Comparison of ENCODE assay signal across 16 mouse cellular contexts in the genomic region with DNA sequence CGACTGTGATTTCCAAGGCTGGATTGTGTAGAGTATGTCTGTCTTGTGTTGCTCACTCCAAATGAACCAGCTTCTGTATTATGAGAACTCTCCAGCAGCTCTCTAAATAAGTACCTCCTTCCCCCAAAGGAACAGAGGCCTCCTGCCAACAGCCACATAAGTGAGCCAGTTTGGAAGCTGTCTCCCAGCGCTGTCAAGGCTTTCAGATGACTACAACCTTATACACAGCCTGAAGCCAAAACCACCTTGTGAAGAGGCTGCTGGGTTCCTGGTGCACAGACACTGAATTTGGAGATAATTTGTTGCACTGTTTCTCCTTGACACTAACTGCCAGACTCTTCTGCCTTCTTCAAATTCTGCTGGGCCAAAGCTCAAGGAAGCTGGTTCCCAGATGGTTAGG.
A peak's percentile ranks its signal among the peaks of the same experiment; 100 is the strongest.
DNase-seq lines count a peak whose midpoint lies in the region; ATAC-seq and TF ChIP-seq lines count a peak whose summit lies in the region.
"Had no signal": no experiment of that assay in that cellular context is flagged by ENCODE, and none has a peak within 500 bp of the region (broad histone marks: within the 10 kb centered on the region; RNA-seq: fewer than 3 reads in every experiment).

No protein-coding gene starts in this region.

- no peak for DNase-seq in frontal cortex, postnatal 14 days (ENCODE audit: low spot score in 2 of 2)
- DNase-seq in layer of hippocampus, adult 8-10 months (ENCODE audit: low spot score in 2 of 2) = peak; percentile 31 to 32
- DNase-seq in layer of hippocampus, postnatal 10 days (ENCODE audit: low spot score in 2 of 2) = no peak
- DNase-seq in brain, adult 2 months (ENCODE audit: low read depth, low spot score) = peak; percentile 77
- DNase-seq in brain, embryonic 14.5 days (ENCODE audit: low read depth) = peak; percentile 23
- no peak for DNase-seq in kidney, adult 11 months
- no peak for DNase-seq in retina, postnatal 1 day
- DNase-seq: adrenal gland, adult 2 months; cerebellum, postnatal 25 days; heart, postnatal 14 days; kidney, adult 8-10 months; kidney, postnatal 14 days; liver had no signal

- TF ChIP-seq CTCF in brain, embryonic 14.5 days (IDR thresholded peaks at IDR 0.05; ENCODE audit: borderline replicate concordance, extremely low read depth, insufficient read depth, insufficient read length) = no peak

- peak; percentile 99 for ATAC-seq in frontal cortex, adult (ENCODE audit: low TSS enrichment)
- ATAC-seq: inflammation-experienced regulatory T-cells, adult 6 months; lung, postnatal 0 days had no signal

- TF ChIP-seq POLR2A in brain, embryonic 14.5 days (IDR thresholded peaks at IDR 0.05; ENCODE audit: borderline replicate concordance, extremely low read depth, insufficient read depth, insufficient read length, poor library complexity, severe bottlenecking) = no peak

Comparison
In these comparisons a context has a peak if more than half of its experiments do, and no peak if none do; other contexts are left out.
1. DNase-seq: peak in layer of hippocampus, adult 8-10 months (2 of 2), brain, adult 2 months (single experiment) and brain, embryonic 14.5 days (single experiment); none in frontal cortex, postnatal 14 days (0 of 2), layer of hippocampus, postnatal 10 days (0 of 2), kidney, adult 11 months (single experiment) and retina, postnatal 1 day (single experiment).